Mouse (Mus musculus) cerebellum, adult 9-11 months (tissue): ENCODE measurements around the gene Bcam.

Source experiments
- DNase-seq: peaks from one replicate; pipeline ENCODE4 v3.0.0; 2022

Gene Bcam

GRCm38 (mm10) chr7:19784764-19785535, 14.1 kb upstream of the Bcam start:
- DNase-seq, result no peak

- no peak for DNase-seq
These were observed 12.8 kb upstream of the Bcam start for GRCm38 (mm10) chr7:19783630-19784029.

- DNase-seq, result no peak
These were observed 11.8 kb upstream of the Bcam start for GRCm38 (mm10) chr7:19782645-19783044.

GRCm38 (mm10) chr7:19781741-19782140, 10.9 kb upstream of the Bcam start:
- DNase-seq, result no peak

GRCm38 (mm10) chr7:19779903-19780302, 9.1 kb upstream of the Bcam start:
- no peak for DNase-seq

- no peak for DNase-seq
These were observed 7.8 kb upstream of the Bcam start for GRCm38 (mm10) chr7:19778645-19779044.

GRCm38 (mm10) chr7:19777049-19777723, 6.4 kb upstream of the Bcam start:
- DNase-seq, result no peak

GRCm38 (mm10) chr7:19771682-19772081, 866 bp upstream of the Bcam start:
- DNase-seq, result no peak

- DNase-seq, result no peak
These were observed 451 bp downstream of the Bcam start for GRCm38 (mm10) chr7:19770375-19770754.

GRCm38 (mm10) chr7:19769434-19770374, 1.1 kb downstream of the Bcam start:
- DNase-seq, result no peak

GRCm38 (mm10) chr7:19769001-19769400, 1.8 kb downstream of the Bcam start:
- no peak for DNase-seq

- no peak for DNase-seq
These were observed 2.6 kb downstream of the Bcam start for GRCm38 (mm10) chr7:19768251-19768650.

- DNase-seq, result no peak
These were observed 6.2 kb downstream of the Bcam start for GRCm38 (mm10) chr7:19764581-19764980.

- DNase-seq, result no peak
These were observed 6.9 kb downstream of the Bcam start for GRCm38 (mm10) chr7:19763829-19764477.

- no peak for DNase-seq
These were observed 8.5 kb downstream of the Bcam start for GRCm38 (mm10) chr7:19762283-19762682.

- DNase-seq, result no peak
These were observed 10.8 kb downstream of the Bcam start for GRCm38 (mm10) chr7:19760021-19760420.

- no peak for DNase-seq
These were observed 12.2 kb downstream of the Bcam start for GRCm38 (mm10) chr7:19758623-19759022.

GRCm38 (mm10) chr7:19755851-19756786, 14.7 kb downstream of the Bcam start:
- DNase-seq, result no peak

GRCm38 (mm10) chr7:19755008-19755407, 15.8 kb downstream of the Bcam start:
- no peak for DNase-seq

GRCm38 (mm10) chr7:19754065-19754464, 16.8 kb downstream of the Bcam start:
- no peak for DNase-seq

GRCm38 (mm10) chr7:19753587-19753986, 17.2 kb downstream of the Bcam start:
- no peak for DNase-seq

GRCm38 (mm10) chr7:19752652-19753051, 18.2 kb downstream of the Bcam start:
- DNase-seq, result no peak
